Mouse (Mus musculus) bone marrow, adult 2 months (tissue): ENCODE data around the gene Ptpra. TPM values are rescaled to one million over a fixed set of nuclear protein-coding genes. Genes with fewer than 3 reads are reported as not detected.

Experiments used
- H3K27ac ChIP-seq: fragments of 200-500 bp; 2 replicates; pipeline ENCODE4 v1.5.1; 2012; ENCODE audit warnings: low read depth, mild to moderate bottlenecking, control low read depth, inconsistent platforms, low read length; ENCODE audit not compliant: control insufficient read depth, poor library complexity, insufficient read depth
- H3K4me1 ChIP-seq: fragments of 200-500 bp; 2 replicates; pipeline ENCODE4 v1.6.1; 2011; ENCODE audit warnings: low read length; ENCODE audit not compliant: control insufficient read depth, insufficient read depth
- H3K4me3 ChIP-seq: fragments of 200-500 bp; replicated peaks from 2 replicates; pipeline ENCODE3; 2011; ENCODE audit warnings: mild to moderate bottlenecking, low read depth, low read length, control low read depth; ENCODE audit not compliant: control insufficient read depth
- CTCF ChIP-seq: fragments of 200-500 bp; IDR thresholded peaks from 2 replicates; pipeline ENCODE4 v1.5.1; 2011; ENCODE audit warnings: low read length, control low read depth; ENCODE audit not compliant: control insufficient read depth, insufficient read depth
- POLR2A ChIP-seq: fragments of 200-500 bp; IDR thresholded peaks from 2 replicates; pipeline ENCODE4 v1.6.1; 2011; ENCODE audit warnings: low read depth, mild to moderate bottlenecking, control low read depth, low read length, borderline replicate concordance; ENCODE audit not compliant: control insufficient read depth
- WGBS: fragments of 180-500 bp; shearing (Covaris S2); methylation state at CpG from one replicate; pipeline ENCODE4 v1.1.7; 2018; 5-methylcytosine and 5-hydroxymethylcytosine counted together
- polyA plus RNA-seq: library from polyadenylated mRNA; stranded (reverse); fragments of >200 nt; gene quantifications from 2 replicates; pipeline ENCODE4 v1.2.4, GENCODE M21; 2011; ENCODE audit warnings: low replicate concordance; ENCODE audit not compliant: missing spikeins, insufficient read depth, insufficient read length

Gene Ptpra
- polyA plus RNA-seq, 1 experiment, result 33.1 TPM

DNA sequence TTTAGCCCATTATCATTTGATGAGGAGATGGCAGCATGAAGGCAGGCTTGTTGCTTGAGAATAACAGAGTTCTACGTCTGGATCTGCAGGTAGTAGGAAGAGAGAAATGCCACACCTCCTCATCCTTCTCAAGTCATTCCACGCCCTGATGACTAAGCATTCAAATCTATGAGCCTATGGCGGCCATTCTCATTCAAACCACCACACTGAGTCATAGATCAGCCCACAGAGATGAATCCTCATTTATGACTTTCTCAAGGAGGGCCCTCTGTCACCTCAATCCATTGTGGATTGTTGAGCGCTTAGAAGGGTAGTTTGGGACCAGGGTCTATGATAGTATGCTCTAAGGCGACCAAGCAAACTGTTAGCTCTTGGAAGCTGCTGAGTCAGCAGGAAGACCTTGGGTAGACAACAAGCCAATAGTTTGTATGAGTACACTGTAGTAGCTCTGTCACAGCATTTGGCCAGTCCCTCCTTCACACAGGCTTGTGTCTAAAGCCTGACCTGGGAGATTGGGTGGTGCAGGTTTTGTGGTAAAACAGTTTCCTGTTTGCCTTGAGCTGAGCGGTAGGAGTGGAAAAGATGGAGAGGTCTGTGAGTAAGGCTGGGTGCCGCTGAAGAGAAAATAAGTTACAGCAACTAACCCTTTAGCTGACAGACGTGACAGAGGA lies 88.9 kb downstream of the Ptpra start:
- WGBS, result 50% methylated on average over 8 of the region's 8 CpGs
- TF ChIP-seq CTCF, result no peak
- TF ChIP-seq POLR2A, result no peak
- H3K27ac ChIP-seq, result peak overlapping the region; percentile 54; the same call in 1 of the 2 replicates

DNA sequence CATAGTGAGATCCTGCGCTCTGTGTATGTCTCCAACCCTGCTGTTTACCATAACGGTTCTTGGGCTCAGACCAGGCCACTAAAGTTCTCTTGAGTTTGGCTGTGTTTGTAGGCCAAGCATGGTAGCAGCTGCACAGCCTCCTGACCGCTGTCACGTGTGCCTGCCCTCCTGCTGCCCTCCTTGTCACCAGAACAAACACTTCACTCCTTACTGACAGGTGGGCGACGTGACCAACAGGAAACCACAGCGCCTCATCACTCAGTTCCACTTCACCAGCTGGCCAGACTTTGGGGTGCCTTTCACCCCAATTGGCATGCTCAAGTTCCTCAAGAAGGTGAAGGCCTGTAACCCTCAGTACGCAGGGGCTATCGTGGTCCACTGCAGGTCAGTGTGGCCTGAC lies 90.2 kb downstream of the Ptpra start:
- no peak overlapping the region for H3K4me3 ChIP-seq
- H3K4me1 ChIP-seq, result peaks cover 10% of the 10 kb centered on the region
- TF ChIP-seq CTCF, result no peak
- TF ChIP-seq POLR2A, result no peak
- peak overlapping the region; percentile 54 for H3K27ac ChIP-seq
- 29% methylated on average over 9 of the region's 9 CpGs for WGBS

More for the DNA sequence above, 88.9 kb downstream of the Ptpra start:
- H3K4me3 ChIP-seq, result no peak overlapping the region
- H3K4me1 ChIP-seq, result peaks cover 10% of the 10 kb centered on the region

DNA sequence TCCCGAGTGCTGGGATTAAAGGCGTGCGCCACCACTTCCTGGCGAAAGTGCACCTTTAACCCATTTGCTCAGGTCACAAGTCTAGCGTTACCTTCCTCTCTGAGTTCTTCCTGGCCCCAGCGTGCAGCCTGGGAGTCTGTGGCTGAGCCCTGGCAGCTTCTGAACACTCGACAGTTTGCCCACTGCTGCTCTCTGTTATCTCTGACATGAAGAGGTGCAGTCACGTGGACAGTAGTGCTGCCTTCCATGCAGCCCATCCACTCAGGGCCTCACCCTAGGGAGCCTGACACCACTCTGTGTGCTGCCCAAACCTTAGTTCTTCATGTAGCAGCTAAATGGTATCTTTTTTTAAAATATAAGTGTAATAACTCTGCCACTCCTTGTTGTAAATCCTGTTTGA lies 96.9 kb downstream of the Ptpra start:
- TF ChIP-seq POLR2A (no peak), CTCF (no peak)
- H3K27ac ChIP-seq, result no peak overlapping the region
- WGBS, result 68% methylated on average over 8 of the region's 8 CpGs
- no peaks in the 10 kb centered on the region for H3K4me1 ChIP-seq
- no peak overlapping the region for H3K4me3 ChIP-seq

DNA sequence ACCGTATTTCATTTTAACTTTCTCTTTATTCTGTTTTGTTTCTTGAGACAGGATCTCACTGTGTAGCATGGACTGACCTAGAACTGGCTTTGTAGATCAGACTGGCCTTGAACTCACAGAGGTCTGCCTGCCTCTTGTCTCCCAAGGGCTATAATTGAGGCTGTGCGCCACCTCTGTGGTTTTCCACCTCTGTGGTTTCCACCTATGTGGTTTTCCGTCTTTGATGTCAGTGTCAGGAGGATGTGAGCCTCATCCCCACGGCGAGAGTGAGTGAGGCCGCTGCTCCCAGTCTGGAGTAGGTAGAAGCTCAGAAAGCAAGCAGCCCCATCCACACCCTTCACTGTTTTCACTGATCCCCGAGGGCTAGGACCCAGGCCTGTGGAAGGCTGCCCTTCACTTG lies 104.8 kb downstream of the Ptpra start:
- H3K4me3 ChIP-seq, result no peak overlapping the region
- 75% methylated on average over 7 of the region's 7 CpGs for WGBS
- no peaks in the 10 kb centered on the region for H3K4me1 ChIP-seq
- TF ChIP-seq POLR2A, result no peak
- TF ChIP-seq CTCF, result no peak
- H3K27ac ChIP-seq, result no peak overlapping the region

DNA sequence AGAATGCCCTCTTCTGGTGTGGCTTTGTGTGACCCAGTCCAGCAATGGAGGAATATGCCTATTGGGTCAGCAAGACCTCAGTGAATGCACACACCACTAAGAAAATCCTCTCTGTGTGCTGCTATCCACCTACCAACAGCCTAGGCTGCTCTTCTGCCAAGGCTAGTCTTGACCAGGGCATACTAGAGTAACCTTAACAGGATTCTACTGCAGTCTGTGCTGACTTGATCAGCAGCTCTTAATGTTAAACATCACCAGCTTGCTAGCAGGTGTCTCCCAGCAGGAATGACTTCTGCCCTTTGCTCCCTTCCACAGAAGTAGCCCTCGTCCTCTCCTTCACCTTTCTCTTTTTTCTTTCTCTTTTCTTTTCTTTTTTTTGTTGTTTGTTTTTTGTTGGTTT lies 106.2 kb downstream of the Ptpra start:
- H3K4me3 ChIP-seq, result no peak overlapping the region
- 83% methylated on average over 1 of the region's 1 CpGs for WGBS
- no peaks in the 10 kb centered on the region for H3K4me1 ChIP-seq
- TF ChIP-seq POLR2A (no peak), CTCF (no peak)
- no peak overlapping the region for H3K27ac ChIP-seq

DNA sequence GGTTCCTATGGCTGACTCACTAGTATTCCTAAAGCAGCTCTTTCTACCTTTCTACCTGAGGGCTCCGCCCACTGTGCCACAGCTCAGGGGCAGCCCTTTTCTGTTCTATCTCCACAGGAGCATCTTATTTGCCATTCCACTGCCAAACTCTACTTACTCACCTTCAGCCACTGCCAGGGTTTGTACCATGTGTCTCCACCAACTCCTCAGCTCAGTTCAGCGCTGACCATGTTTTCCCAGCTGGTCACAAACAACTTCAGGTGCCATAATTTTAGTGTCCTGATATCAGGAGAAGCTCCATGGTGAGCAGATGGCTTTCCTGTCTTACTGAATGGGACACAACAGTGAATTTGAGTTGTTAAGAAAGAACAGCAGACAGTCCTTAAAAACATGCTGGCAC lies 107.4 kb downstream of the Ptpra start:
- Histone ChIP-seq H3K4me3 (no peak overlapping the region), H3K4me1 (no peaks in the 10 kb centered on the region), H3K27ac (no peak overlapping the region)
- no peak for TF ChIP-seq CTCF
- TF ChIP-seq POLR2A, result no peak
- 94% methylated on average over 2 of the region's 2 CpGs for WGBS

DNA sequence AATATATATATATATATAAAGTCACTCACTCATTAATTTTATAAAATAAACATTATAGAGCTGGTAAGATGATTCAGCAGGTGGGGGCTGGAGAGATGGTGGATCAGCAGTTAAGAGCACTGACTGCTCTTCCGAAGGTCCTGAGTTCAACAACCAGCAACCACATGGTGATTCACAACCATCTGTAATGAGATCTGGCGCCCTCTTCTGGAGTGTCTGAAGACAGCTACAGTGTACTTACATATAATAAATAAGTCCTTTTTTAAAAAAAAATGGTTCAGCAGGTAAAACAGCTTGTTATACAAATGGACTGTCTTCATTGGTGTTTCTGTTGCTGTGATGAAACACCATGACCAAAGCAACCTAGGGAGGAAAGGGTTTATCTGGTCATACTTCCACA lies 107.9 kb downstream of the Ptpra start:
- 57% methylated on average over 2 of the region's 2 CpGs for WGBS
- no peak overlapping the region for H3K27ac ChIP-seq
- TF ChIP-seq POLR2A (no peak), CTCF (no peak)
- H3K4me3 ChIP-seq, result no peak overlapping the region
- no peaks in the 10 kb centered on the region for H3K4me1 ChIP-seq

DNA sequence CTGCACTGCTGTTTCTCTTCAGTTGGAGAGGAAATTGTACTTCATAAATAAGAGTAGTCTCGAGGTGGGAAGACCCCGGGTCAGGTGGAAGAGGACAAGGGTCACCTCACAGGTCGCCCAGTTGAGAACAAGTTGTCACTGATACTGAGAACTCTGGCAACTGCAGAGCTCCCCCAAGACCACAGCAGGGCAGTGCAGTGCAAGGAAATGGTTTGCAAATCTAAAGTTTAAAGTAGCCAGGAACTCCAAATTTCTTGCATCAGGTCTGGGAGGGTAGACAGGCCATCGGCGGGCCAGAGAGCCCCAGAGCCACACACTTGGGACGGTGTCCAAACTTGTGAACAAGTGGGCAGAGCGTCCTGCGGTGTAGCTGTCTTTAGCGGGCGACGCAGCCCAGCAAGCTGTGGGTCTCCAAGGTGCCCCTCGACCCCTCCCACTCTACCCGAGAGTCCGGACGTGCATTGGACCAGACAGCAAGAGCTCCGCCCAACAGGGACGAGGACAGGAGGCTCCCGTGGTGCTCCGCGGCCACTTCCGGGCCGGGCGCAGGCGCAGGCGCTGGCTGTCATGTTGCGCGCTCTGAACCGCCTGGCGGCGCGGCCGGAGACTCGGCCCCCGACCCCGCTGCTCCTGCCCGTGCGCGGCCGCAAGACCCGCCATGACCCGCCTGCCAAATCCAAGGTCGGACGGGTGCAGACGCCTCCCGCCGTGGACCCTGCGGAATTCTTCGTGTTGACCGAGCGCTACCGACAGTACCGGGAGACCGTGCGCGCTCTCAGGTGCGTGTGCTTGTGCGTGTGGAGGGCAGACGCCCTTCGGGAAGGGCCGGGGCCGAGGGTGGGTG lies 113.4 kb downstream of the Ptpra start, which contains the start of gene Mrps26:
Mrps26 (plus strand) TSS at position 531 of the 844 bp plus-strand sequence.
- under 1% methylated on average over 61 of the region's 61 CpGs for WGBS
- Histone ChIP-seq H3K4me3 (peak within 1 kb of the TSS; percentile 98), H3K4me1 (no peaks in the 10 kb centered on the region), H3K27ac (peak within 1 kb of the TSS; percentile 61)
- peak; percentile 17; the same call in 1 of the 2 replicates for TF ChIP-seq CTCF
- TF ChIP-seq POLR2A, result peak; percentile 81; the same call in 1 of the 2 replicates

DNA sequence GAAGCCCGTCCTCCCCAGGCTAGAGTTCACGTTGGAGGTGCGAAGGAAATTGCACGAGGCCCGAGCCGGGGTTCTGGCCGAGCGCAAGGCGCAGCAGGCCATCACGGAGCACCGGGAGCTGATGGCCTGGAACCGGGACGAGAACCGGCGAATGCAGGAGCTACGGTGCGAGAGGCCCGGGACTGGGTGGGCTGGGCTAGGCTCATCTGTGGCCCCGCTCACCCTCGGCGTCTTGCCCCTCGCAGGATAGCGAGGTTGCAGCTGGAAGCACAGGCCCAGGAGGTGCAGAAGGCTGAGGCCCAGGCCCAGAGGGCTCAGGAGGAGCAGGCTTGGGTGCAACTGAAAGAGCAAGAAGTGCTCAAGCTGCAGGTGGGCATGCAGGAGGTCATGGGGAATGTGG lies 114.0 kb downstream of the Ptpra start:
- under 1% methylated on average over 23 of the region's 23 CpGs for WGBS
- TF ChIP-seq CTCF (no peak), POLR2A (no peak)
- peak overlapping the region; percentile 98 for H3K4me3 ChIP-seq
- H3K27ac ChIP-seq, result peak overlapping the region; percentile 61
- no peaks in the 10 kb centered on the region for H3K4me1 ChIP-seq
